Mouse (Mus musculus) brain, embryonic 14.5 days (tissue): ENCODE results near the gene Anpep. TPM values are rescaled to one million over a fixed set of nuclear protein-coding genes. Genes with fewer than 3 reads are reported as not detected.

Source experiments
- DNase-seq: peaks from one replicate; pipeline ENCODE4 v3.0.0-alpha.2; 2011; ENCODE audit warnings: low read depth
- CTCF ChIP-seq: fragments of 200-500 bp; IDR thresholded peaks from 2 replicates; pipeline ENCODE4 v1.5.1; 2012; ENCODE audit warnings: inconsistent platforms, mild to moderate bottlenecking, moderate library complexity, borderline replicate concordance; ENCODE audit not compliant: insufficient read depth, insufficient read length; ENCODE audit errors: extremely low read depth
- POLR2A ChIP-seq: fragments of 200-500 bp; IDR thresholded peaks from 2 replicates; pipeline ENCODE4 v1.6.1; 2012; ENCODE audit warnings: mild to moderate bottlenecking, inconsistent platforms, borderline replicate concordance; ENCODE audit not compliant: poor library complexity, insufficient read depth, insufficient read length, severe bottlenecking; ENCODE audit errors: extremely low read depth
- polyA plus RNA-seq: library from polyadenylated mRNA; depleted of rRNA; stranded (reverse); fragments of >200 nt; gene quantifications from 2 replicates; pipeline ENCODE4 v1.2.3, GENCODE M21; 2012

The Anpep gene
- polyA plus RNA-seq, 1 experiment = 7.8 TPM

GRCm38 (mm10) chr7:79858202-79858934 is 2.5 kb downstream of the Anpep start:
- TF ChIP-seq POLR2A = no peak
- no peak for TF ChIP-seq CTCF
- DNase-seq = no peak

DNA sequence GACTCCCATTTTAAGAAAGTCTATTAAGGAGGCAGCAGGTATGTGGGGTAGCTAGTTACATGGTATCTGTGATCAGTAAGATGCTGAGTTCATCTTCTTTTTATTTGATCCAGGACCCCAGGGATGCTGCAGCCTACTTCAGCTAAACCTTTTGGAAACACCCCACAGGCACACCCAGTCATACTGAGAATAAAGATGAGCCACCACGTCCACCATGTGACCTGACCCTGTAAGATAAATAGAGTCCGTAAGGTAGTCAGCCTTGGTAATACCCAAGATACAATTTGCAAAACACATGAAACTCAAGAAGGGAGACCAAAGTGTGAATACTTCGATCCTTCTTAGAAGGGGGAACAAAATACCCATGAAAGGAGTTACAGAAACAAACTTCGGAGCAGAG is 4.6 kb downstream of the Anpep start:
- TF ChIP-seq POLR2A (no peak), CTCF (no peak)
- no peak for DNase-seq

GRCm38 (mm10) chr7:79847456-79848451 is 13.1 kb downstream of the Anpep start:
- DNase-seq = peak; percentile 50
- no peak for TF ChIP-seq POLR2A
- TF ChIP-seq CTCF = no peak

DNA sequence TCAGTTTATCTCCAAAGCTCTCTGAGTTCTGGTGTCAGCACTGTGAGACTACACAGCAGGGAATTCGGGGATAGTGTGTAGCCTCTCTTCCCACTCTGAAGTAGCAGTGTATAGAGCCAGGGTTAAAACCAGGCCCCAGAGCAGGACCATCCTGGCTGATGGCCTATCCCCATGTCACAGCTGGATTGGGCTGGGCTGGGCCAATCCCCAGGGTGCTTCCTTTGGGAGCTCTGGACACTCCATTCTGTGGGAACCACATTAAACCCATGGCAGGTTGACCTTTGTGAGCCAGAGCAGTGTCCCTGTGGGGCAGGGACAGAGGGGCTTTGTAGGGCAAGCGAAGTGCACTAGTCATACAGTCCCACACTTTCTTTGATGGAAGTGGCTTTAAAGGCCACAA is 14.5 kb downstream of the Anpep start:
- TF ChIP-seq CTCF (no peak), POLR2A (no peak)
- DNase-seq = no peak

GRCm38 (mm10) chr7:79844090-79844802 is 16.6 kb downstream of the Anpep start:
- DNase-seq = no peak
- no peak for TF ChIP-seq POLR2A
- TF ChIP-seq CTCF = no peak

GRCm38 (mm10) chr7:79842163-79842562 is 18.7 kb downstream of the Anpep start:
- no peak for TF ChIP-seq CTCF
- no peak for TF ChIP-seq POLR2A
- no peak for DNase-seq

DNA sequence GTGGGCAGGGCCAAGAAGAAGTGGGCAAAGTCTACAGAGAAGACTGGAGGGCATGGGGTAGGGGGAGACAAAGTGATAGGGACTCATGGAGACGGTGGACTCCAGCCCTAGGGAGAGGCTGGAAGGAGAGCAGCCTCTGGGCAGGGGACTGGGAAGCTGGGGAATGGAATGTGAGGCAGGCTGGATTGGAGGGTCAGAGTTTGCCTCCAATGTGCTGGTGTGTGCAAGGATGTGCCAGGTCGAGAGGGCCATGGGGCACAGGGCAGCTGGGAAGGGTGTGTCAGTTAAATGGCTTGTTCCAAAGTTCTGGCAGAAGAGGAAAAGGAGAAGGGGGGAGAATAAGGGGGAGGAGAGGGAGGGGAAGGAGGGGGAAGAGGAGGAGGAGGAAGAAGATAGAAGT is 23.6 kb downstream of the Anpep start:
- no peak for DNase-seq
- TF ChIP-seq CTCF (no peak), POLR2A (no peak)

DNA sequence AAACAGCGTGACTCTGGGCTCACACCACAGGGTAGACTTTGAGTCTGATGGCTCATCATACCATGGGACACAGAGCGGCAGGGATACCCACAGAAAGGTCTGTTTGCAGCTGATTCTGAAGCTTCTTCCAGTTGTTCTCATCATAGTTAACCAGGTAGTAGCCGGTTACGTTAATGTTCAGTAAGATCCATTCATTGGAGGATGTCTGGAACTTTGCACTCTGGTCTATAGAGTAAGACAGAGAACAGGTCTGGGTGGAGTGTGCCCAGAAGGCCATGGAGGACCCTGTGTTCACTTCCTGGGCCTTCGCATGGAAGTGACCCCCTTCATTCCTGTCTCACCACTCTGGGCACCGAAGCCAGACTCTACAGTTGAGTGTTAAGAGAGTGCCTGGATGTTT is 25.7 kb downstream of the Anpep start:
- TF ChIP-seq CTCF = no peak
- no peak for TF ChIP-seq POLR2A
- no peak for DNase-seq

DNA sequence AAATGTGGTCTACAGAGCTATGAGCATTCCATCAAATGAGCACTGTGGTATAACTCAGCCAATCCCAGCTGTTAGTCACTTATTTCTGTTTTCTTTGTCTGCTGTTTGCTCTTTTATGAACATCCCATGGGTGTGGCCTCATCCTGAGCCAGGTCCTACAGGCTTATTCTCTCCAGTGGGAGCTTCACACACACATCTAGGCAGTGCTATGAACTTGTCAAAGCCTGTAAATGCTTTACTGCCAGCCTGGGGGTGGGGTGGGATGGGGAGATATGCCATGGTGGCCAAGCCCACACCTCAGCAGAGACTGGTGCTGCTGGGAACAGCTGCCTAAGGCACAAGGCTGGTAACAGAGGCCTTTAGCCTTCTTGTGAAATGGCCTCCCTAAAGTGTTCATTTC is 27.9 kb downstream of the Anpep start:
- DNase-seq = no peak
- TF ChIP-seq CTCF = no peak
- no peak for TF ChIP-seq POLR2A

GRCm38 (mm10) chr7:79831585-79831984 is 29.3 kb downstream of the Anpep start:
- no peak for TF ChIP-seq POLR2A
- TF ChIP-seq CTCF = no peak
- peak; percentile 33 for DNase-seq

GRCm38 (mm10) chr7:79831145-79831544 is 29.7 kb downstream of the Anpep start:
- TF ChIP-seq POLR2A (no peak), CTCF (no peak)
- DNase-seq = peak; percentile 11

GRCm38 (mm10) chr7:79828341-79828740 is 32.5 kb downstream of the Anpep start:
- DNase-seq = no peak
- TF ChIP-seq POLR2A = no peak
- TF ChIP-seq CTCF = no peak

DNA sequence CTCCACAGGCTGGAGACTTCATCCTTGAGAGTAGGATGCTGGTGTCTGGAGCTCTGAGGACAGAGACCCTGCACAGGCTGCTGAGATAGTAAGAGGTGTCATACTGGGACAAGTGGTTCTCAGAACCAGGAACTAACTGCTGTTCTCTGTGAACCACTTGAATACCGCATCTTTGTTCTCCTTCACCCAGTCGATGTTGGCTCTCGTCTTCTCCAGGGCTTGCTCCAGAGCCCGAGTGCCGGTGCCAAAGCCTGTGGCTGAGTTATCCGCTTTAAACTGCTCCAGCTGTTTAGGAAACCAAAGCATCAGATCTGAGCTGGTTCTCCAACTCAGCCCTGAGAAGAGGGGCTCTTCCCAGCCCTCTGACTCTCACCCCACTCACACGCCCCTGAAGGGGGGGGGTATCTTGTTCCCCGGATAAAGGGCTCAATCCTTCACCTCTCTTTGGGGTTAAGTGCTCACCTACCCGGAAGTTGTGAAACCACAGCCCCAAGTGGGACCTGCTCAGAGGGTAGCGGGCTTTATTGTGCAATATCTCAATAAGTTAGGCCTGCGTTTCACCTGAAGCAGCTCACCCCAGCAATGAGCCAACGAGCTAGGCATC is 38.7 kb downstream of the Anpep start:
- no peak for DNase-seq
- no peak for TF ChIP-seq POLR2A
- TF ChIP-seq CTCF = no peak

- TF ChIP-seq CTCF = no peak
- no peak for TF ChIP-seq POLR2A
- DNase-seq = no peak
Measured at GRCm38 (mm10) chr7:79819996-79820395, 40.9 kb downstream of the Anpep start.
